Mouse (Mus musculus) erythroid progenitor cell, adult 5-6 weeks (primary cell): ENCODE measurements around the gene Fnbp1. TPM values are rescaled to one million over a fixed set of nuclear protein-coding genes. Genes with fewer than 3 reads are reported as not detected.
"Not testable (repeated sequence)": the region's sequence is repeated elsewhere in the genome, so short reads cannot be mapped to it uniquely, and the experiment has no call there.

Experiments used
- ATAC-seq: replicated peaks from 2 replicates; pipeline ENCODE4 v1.8.0; 2016; ENCODE audit warnings: moderate number of reproducible peaks, mild to moderate bottlenecking, moderate TSS enrichment, inconsistent platforms; ENCODE audit not compliant: poor library complexity, low FRiP score, severe bottlenecking
- total RNA-seq, 2 experiments: library from RNA; stranded (forward) in 1 of 2; stranded (reverse) in 1 of 2; fragments of 150-400 nt in 1 of 2; fragments of 186-747, 209-891 nt in 1 of 2; gene quantifications; 2 replicates each; pipeline versions ENCODE4 v1.2.3 to v1.2.4; 2015 to 2017; ENCODE audit warnings: low replicate concordance in 2 of 2

The Fnbp1 gene
- total RNA-seq (2015; ENCODE audit: low replicate concordance) (3.8 and 19.1 TPM in 2 replicates), total RNA-seq (2017; ENCODE audit: low replicate concordance) (5.8 and 9.1 TPM in 2 replicates)

DNA sequence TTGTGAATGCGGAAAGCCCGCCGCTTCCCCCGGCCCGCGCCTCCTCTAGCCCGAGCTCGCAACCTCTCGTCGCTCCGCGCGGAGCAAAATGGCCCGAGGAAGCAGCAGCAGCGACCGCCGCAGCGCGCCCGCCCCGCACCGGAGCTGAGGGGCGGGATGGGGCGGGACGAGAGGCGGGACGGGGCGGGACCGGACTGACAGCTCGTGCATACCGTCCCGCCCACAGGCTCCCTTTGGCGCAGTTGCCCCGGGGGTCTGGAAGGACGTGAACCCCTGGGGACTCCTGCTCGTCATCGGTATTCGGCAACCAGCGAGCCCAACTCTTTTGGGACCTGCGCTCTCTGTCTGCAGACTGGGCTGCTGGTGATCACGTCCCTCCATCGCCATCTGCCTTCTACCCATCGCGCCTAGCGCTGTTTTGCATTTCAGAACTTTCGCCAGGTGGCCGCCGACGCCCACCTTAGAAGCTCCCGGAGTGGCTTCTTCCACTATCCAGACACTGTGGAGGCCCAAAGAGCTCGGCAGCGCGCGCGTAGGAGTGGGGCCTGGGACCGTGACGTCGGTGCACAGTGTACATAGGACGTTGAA lies at the start of gene Fnbp1:
Fnbp1 (minus strand) TSS at position 142 of the 588 bp plus-strand sequence.
- peak; percentile 81 for ATAC-seq

DNA sequence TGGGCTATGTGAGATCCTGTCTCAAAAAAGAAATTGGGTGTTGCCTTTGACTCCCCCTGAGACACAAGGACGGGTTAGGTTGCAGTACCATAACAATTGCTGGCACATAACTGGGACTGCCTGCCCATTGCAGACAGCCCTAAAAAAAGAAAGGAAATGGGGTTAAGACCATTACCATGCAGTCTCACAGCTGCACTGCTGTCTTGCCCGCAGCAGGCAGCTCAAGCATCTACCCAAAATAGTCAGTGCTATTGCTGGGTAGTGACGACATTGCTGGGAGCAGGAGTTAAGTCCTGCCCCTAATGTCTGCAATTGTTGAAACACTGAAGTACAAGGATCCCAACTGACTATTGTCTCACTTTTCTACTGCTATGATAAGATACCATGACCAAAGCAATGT lies 47.8 kb upstream of the Fnbp1 start:
- no peak for ATAC-seq

DNA sequence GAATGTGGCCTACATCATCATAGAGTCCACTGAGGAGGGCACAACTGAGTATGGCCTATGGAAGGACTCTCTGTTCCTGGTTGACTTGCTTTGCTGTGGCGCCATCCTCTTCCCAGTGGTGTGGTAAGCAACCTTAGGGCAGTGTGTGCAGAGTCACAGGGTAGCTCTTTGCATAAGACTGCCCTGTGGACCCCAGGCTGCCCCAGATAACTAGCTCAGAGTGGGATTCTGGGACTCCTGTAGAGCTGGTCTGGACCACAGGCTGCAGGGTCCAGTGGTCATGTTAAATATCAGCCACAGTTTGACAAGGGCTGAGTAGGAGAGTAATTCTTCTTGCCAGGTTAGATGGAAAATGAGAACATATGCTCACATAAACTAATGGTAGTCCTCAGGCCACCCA lies 46.9 kb upstream of the Fnbp1 start:
- ATAC-seq: no peak

DNA sequence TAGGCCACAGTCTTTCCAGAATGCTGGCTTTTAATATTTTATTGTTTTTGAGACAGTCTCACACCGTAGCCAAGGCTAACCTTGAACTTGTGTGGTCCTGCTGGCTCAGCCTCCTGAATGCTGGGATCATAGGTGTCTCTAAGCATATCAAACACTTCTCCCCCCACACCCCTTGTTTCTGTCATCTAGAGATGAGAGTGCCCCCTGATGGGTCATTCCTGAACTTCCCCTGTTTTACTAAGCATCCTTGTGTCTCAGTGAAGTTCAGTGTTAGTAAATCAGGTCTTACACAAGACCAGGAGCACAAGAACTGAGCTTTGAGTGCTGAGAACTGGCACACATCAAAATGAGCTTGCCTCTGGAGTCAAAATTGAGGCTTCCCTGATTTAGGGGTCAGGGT lies 42.0 kb upstream of the Fnbp1 start:
- ATAC-seq: no peak

DNA sequence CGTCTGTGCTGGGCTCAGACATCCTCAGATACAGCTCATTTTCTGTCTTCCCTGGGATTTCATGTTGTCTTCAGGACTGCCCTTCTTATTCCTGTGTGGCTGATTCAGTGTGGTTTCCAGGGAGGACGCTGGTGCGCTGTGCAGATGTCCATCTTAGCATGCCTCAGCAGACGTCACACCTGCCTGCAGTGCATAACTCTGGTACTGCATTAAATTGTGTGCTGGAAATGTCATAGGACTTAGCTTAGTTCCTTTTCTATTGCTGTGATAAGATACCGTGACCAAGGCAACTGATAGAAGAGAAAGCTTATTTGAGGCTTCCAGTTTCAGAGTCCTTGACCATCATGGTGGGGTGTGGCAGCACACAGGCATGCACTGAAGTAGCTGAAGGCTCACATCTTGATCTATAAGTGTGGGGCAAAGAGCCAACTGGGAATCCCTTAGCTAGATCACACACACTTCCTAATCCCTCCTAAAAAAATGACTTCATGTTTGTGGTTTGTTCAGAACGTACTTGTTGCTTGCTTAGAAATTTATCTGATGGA lies 41.0 kb upstream of the Fnbp1 start:
- no peak for ATAC-seq

DNA sequence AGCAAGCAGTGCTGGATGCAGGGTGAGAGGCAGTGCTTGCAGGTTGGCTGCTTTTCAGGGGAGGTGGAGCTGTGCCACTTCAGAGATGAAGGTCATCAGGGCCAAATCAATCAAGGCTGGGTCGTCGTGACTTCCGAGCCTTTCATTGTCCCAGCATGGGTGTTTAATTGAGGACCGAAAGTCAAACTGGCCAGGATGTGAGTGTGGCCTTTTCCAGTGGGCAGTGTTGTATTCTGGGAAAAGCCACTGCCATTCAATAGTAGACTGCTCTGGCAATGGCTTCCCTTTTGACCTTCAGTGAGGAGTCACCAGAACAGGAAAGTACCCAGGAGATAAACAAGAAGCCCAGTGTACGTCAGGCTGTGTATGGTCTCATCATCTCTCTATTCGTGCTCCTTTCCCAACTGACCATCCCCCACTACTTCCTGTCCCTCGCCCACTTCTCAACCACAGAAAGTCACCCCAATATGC lies 38.3 kb upstream of the Fnbp1 start:
- no peak for ATAC-seq

DNA sequence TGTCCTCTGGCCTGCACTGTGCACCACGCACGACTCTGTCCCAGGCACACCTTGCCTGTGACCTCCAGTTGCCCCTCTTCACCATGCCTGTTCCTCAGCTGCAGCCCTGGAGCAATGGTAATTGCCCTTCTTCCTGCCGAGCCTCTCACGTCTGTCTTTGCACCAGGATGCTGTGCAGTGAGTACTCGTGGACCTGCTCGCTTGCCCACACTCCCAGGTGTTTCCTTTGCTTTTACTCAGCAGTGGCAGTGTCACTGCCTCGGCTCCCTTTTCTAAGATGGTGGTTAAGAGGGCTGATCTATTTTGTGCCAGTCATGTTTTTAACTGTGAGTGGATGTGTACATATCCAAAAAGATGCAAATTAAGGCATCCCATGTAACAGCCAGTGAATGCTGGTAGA lies 37.7 kb upstream of the Fnbp1 start:
- no peak for ATAC-seq

DNA sequence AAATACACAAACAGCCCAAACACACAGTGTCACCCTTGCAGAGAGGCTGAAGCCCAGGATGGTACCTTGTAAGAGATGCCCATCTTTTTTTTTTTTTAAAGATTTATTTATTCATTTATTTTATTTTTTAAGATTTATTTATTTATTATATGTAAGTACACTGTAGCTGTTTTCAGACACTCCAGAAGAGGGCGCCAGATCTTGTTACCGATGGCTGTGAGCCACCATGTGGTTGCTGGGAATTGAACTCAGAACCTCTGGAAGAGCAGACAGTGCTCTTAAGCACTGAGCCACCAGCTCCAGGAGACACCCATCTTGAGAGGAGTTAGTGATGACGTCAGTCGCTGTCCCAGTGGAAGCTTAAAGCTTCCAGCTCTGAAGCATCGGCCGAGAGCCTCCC lies 36.8 kb upstream of the Fnbp1 start:
- not testable (repeated sequence) for ATAC-seq

DNA sequence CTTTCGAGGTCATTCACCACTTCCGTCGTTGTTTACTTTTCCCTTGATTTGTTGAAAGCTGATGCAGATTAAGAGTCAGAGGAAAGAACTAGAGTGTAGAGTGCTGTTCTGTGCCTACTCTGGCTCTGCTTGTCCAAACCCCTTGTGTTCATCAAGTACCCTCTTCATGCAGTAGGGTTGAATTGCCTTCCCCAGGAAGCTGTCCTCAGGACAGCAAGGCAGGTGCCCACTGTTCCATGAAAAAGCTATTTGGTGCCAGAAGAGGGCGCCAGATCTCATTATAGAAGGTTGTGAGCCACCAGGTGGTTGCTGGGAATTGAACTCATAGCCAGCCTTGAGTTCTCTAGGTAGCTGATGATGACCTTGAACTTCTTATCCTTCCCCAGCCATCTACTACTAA lies 31.5 kb upstream of the Fnbp1 start:
- no peak for ATAC-seq

DNA sequence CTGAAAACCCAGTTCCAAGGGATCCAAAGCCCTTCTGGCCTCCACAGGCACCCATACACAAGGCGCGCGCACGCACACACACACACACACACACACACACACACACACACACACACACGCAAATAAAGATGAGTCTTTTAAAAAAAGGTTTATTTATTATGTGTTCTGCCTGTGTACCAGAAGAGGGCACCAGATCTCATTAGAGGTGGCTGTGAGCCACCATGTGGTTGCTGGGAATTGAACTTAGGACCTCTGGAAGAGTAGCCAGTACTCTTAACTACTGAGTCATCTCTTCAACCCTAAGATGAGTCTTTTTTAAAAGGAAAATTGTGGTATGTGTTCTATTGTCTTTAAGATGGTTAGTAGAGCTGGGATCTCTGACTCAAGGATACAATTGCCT lies 30.7 kb upstream of the Fnbp1 start:
- ATAC-seq: no peak

DNA sequence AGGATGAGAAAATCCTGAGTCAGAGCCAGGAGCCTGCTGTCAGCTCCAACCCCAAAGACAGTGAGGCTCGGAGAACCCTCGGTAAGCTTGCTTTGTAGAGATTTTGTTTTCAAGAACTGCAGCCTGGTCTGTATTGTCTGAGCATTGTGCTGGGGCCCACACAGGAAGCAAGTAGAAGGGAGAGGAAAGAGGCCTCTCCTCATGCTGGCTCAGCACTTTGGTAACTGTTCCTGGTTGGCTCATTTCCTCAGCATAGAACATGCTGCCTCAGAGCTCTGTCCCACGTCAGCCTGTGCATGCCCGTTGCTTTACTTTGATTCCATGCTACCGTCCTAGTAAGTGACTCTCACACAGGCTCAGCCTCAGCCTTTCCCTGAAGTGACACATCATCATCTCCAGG lies 30.2 kb upstream of the Fnbp1 start:
- no peak for ATAC-seq

DNA sequence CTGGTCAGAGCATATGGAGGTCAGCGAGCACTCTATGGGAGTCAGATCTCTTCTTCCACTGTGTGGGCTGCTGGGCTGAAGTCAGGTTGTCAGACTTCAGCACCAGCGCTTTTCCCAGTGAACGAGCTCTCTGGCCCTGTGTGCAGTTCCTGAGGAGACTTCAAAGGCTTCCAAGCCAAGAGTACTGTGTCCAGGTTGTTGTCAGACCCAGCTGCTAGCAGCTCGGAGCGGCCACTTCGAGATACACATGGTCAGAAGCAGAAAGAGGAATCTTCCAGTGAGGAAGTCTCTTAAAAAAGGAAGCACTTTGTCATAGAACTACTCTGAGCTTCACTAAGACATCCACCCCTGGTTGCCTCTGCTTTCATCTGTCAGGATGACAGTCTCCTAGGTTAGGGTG lies 28.4 kb upstream of the Fnbp1 start:
- ATAC-seq: no peak

DNA sequence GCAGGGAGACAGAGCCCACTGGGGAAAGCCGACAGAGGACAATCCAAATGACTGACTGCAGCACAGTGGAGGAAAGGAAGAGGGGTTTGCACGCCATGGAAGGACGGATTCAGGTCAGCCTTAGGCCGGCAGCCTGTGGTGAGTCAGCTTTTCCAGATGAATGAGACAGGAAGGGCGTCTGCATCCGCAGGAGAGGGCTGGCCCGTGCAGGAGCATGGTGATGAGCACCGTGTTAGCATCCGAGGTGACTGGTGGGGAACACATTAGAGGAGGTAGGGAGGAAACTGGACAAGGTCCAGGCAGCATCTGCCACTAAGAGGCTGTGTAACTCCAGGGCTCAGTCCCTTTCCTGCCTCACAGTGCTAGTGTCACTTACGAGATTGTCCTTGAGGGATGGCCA lies 27.2 kb upstream of the Fnbp1 start:
- ATAC-seq: no peak

DNA sequence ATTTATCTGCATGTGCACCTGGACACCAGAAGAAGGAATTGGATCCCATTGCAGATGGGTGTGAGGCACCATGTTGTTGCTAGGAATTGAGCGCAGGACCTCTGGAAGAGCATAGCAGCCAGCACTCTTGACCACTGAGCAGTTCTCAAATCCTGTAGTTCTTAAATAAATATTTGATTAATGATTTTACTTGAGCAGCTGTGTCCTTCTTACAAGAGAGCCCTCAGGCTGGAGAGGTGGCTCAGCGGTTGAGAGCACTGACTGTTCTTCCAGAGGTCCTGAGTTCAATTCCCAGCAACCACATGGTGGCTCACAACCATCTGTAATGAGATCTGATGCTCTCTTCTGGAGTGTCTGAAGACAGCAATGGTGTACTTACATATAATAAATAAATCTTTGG lies 25.8 kb upstream of the Fnbp1 start:
- ATAC-seq: not testable (repeated sequence)

DNA sequence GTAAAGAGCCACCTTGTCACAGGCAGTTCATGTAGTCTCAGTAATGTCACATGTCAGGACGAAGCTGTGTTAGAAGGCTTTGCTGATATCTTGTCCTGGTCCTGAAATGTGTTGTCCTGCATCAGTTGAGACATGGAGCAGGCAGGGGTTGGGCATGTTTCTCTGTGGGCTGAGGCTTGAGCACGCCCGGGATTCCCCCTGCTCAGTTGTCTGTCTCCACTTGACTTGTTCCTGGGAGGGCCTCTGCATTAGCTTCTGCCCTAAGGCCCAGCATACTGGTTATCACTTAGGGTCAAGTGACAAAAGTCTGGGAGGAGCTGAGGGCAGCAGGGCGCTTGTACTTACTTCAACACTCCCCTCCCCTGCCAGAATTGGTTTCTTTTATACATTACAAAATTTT lies 23.7 kb upstream of the Fnbp1 start:
- ATAC-seq: no peak

DNA sequence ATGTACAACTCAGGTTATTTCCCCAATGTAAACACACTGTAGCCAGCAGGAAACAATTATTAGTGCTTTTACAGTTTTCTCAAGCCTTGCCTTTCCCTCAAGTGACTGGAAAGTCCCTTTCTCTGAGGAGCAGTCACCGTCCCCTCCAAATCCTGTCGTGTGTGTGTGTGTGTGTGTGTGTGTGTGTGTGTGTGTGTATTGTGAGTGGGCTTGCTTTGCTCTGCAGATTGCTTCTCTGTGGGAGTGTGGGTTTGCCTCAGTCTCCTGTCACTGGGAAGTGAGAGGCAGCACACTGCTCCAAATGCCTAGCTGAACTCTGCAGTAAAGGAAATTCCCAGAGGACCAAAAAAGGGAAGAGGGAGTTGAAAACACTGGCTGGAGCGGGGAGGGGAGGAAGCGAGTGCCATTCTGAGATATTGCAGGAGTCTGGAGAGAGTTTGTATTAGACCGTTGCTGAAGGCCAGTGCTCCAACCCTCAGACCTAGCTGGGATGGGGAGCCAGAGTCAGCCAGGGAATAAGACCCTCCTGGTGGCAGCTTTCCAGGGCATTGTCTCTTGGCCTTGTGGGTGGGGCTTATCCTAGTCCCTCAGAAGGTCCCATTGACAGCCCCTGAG lies 23.1 kb upstream of the Fnbp1 start:
- ATAC-seq: no peak

DNA sequence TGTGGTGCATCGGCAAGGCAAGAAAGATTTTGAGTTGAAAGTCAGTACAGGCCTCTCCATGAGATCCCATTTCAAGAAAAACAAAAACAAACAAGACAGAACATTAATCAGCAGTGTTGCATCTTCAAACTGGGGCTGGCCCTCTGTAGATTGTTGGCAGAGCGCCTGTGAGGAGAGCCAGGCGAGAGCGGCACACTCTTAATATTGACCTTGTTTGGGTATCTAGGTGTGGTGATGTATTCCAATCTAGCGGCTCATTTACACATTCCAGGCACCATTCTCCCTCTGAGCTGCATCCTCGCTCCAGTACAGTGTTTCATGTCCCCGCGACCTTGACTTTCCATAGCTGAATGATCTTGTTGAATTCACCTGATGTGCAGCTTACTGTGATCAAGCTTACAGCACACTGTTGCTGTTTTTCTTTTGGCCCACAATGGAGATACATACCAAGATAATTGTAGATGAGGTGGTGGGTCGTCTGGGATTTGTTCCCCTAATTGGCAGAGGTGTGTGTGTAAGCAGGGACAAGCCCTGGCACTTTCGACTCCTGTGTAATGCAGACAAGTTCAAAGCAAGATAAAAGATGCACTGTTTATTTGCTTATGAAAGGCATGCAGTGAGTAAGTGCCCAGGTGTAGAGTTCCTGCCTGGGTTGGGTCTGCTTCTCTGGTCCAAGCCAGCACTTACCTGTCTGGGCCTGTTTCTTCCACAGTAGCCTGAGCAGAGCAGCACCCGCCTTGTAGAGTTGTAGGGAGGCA lies 21.7 kb upstream of the Fnbp1 start:
- ATAC-seq: no peak

DNA sequence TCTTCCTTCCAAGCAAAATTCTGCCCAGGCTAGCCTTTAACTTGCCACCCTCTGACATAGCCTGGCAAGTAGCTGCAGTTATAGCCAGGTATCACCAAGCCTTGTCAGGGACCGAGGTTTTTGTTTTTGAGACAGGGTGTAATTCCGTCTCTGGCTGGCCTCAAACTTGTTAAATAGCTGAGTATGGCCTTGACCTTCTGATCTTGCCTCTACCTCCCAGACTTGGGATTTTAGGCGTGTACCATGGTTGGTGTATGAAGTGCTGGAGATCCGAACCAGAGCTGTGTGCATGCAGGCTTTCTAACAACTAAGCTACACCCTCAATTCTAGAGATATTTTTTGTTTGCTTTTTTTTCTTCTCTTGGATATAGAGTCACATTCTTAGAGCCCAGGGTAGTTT lies 19.8 kb upstream of the Fnbp1 start:
- ATAC-seq: no peak

DNA sequence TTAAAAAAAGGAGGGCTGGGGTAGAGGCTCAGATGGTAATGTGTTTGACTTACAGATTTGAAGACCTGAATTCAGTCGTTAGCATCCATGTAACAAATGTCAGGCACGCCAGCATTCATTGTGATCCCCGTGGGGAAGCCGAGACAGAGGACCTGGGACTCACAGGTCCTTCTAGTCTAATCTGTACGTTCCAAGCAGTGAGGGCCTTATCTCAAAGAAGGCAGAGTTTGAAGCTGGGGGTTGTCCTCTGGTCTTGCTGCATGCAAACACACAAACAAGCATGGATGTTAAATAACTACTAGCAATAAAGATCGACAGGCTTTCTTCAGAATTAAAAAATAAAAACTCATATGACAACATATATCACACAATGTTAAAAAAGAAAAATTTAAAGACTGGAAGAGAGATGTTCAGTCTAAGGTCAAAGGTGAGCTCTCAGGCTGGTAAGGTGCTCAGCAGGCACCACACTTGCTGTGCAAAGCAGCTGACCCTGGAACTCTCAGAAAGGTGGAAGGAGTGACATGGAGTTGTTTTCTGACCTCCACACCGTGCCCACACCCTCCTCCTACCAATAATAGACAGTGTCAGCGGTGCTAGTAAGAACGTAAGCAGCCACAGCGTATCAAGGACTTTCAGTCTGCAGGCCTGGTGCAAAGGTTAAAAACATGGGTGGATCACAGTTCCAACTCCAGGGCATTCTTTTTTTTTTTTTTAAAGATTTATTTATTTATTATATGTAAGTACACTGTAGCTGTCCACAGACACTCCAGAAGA lies 18.5 kb upstream of the Fnbp1 start:
- ATAC-seq: 0 out of 2 replicates have a peak, but pooled peaks have one; percentile 57

DNA sequence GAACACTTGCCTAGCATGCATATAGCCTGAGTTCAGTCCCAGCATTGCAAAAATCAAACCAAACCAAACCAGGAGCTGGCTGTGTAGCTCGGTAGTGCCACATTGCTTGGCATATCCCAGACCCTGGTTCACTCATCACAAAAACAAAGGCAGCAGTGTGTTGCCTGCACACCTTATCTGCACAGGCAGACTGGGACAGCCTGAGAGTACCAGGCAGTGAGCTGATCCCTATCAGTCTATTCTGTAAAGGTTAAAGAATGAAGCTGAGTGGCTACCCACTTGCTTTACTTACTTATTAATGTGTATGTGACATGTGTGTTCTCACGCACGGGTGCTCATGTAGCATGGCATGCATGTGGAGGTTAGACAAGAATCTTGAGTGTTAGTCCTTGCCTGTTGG lies 15.0 kb upstream of the Fnbp1 start:
- ATAC-seq: no peak
